In the genomic region with DNA sequence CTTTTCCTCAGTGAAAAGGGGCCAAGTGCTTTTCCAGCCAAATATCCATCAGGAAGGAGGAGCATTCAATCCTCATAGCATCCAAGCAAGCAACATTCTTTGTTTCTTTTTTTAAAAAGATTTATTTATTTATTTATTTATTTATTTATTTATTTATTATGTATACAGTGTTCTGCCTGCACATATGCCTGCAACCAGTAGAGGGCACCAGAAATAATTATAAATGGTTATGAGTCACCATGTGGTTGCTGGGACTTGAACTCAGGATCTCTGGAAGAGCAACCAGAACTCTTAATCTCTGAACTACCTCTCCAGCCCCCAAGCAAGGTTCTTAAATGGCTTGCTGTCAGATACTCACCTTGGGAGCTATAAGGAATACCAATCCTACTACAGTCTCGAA, we compare ENCODE assay signal across 16 mouse cellular contexts.
DNase-seq lines count a peak whose midpoint lies in the region; ATAC-seq and TF ChIP-seq lines count a peak whose summit lies in the region.
"Had no signal": no experiment of that assay in that cellular context is flagged by ENCODE, and none has a peak within 500 bp of the region (broad histone marks: within the 10 kb centered on the region; RNA-seq: fewer than 3 reads in every experiment).

No protein-coding gene starts in this region.

- peaks cover 54% of the 10 kb centered on the region for H3K36me3 ChIP-seq in lung, embryonic 14.5 days (ENCODE audit: insufficient read depth)

- no peaks in the 10 kb centered on the region for H3K27me3 ChIP-seq in lung, embryonic 14.5 days (ENCODE audit: insufficient read depth, low read length)
- H3K27me3 ChIP-seq: neural tube, embryonic 13.5 days; stomach, embryonic 15.5 days had no signal

- peak; percentile 44 for DNase-seq in heart, adult 11 months
- DNase-seq in heart, postnatal 4 days, result no peak
- peak; percentile 49 for DNase-seq in lung, embryonic 14.5 days
- DNase-seq in lung, postnatal 25 days (ENCODE audit: low spot score), result no peak
- peak; percentile 14 for DNase-seq in ES-CJ7 (ENCODE audit: low read depth, low spot score)
- DNase-seq in induced T-regulatory cell, adult 2 months (ENCODE audit: low read depth), result peak; percentile 36
- DNase-seq in right cerebral cortex, postnatal 25 days, result no peak
- no peak for DNase-seq in spleen, adult 12 weeks (ENCODE audit: low spot score)
- DNase-seq: gastrocnemius, postnatal 14 days; kidney, postnatal 4 days; right cerebral cortex, postnatal 14 days had no signal

- H3K9ac ChIP-seq in lung, embryonic 14.5 days, result no peak overlapping the region
- H3K9ac ChIP-seq: neural tube, embryonic 13.5 days; stomach, embryonic 15.5 days had no signal

- peak; percentile 25; the same call in 1 of the 2 replicates for TF ChIP-seq CTCF in lung, embryonic 14.5 days (IDR thresholded peaks at IDR 0.05; ENCODE audit: low read depth)

- H3K4me2 ChIP-seq in lung, embryonic 14.5 days, result no peak overlapping the region
- H3K4me2 ChIP-seq: midbrain, embryonic 11.5 days; neural tube, embryonic 13.5 days; stomach, embryonic 15.5 days had no signal

- H3K9me3 ChIP-seq in lung, embryonic 14.5 days (ENCODE audit: low read depth, low read length), result no peaks in the 10 kb centered on the region
- H3K9me3 ChIP-seq: forebrain, embryonic 10.5 days; G1E; neural tube, embryonic 13.5 days; stomach, embryonic 15.5 days had no signal

- H3K27ac ChIP-seq in lung, embryonic 14.5 days (ENCODE audit: low read depth), result no peak overlapping the region
- H3K27ac ChIP-seq: forebrain, embryonic 10.5 days; neural tube, embryonic 13.5 days; stomach, embryonic 15.5 days had no signal

- H3K4me1 ChIP-seq in lung, embryonic 14.5 days (ENCODE audit: insufficient read depth), result no peaks in the 10 kb centered on the region
- H3K4me1 ChIP-seq: neural tube, embryonic 13.5 days; stomach, embryonic 15.5 days had no signal

- no peak for ATAC-seq in lung, embryonic 14.5 days (ENCODE audit: insufficient read depth)

- 88% methylated on average over 1 of the region's 1 CpGs for WGBS in lung, embryonic 14.5 days

- H3K4me3 ChIP-seq in lung, embryonic 14.5 days (ENCODE audit: low read depth, low read length), result no peak overlapping the region
- H3K4me3 ChIP-seq: forebrain, embryonic 10.5 days; neural tube, embryonic 13.5 days; stomach, embryonic 15.5 days had no signal

Comparison
In these comparisons a context has a peak if more than half of its experiments do, and no peak if none do; other contexts are left out.
1. DNase-seq: peak in heart, adult 11 months (single experiment), lung, embryonic 14.5 days (single experiment), ES-CJ7 (single experiment) and induced T-regulatory cell, adult 2 months (single experiment); none in heart, postnatal 4 days (single experiment), lung, postnatal 25 days (single experiment), right cerebral cortex, postnatal 25 days (single experiment) and spleen, adult 12 weeks (single experiment).